Mouse (Mus musculus): ENCODE data around the gene Ccnd3. TPM values are rescaled to one million over a fixed set of nuclear protein-coding genes. Genes with fewer than 3 reads are reported as not detected.
A peak's percentile ranks its signal among the peaks of the same experiment; 100 is the strongest.

Gene Ccnd3
- polyA plus RNA-seq, 1 experiment from 2014 or later: 180 TPM

- H3K4me3 ChIP-seq (ENCODE audit: low read depth, low read length): no peak overlapping the region
- H3K4me1 ChIP-seq (replicated peaks; ENCODE audit: control insufficient read depth, insufficient read depth, low read length): peaks cover 7% of the 10 kb centered on the region; the same call in 1 of the 2 replicates
- ATAC-seq: no peak
- H3K4me2 ChIP-seq (replicated peaks; ENCODE audit: low read depth): peak overlapping the region; percentile 37; the same call in 1 of the 2 replicates
- 44% methylated on average over 34 of the region's 34 CpGs for WGBS
- no peaks in the 10 kb centered on the region for H3K27me3 ChIP-seq (replicated peaks; ENCODE audit: control insufficient read depth, insufficient read depth, low read length)
- H3K27ac ChIP-seq (ENCODE audit: low read depth, low read length): no peak overlapping the region
- H3K9me3 ChIP-seq (ENCODE audit: control insufficient read depth): no peaks in the 10 kb centered on the region
- peaks cover 34% of the 10 kb centered on the region; the same call in 1 of the 2 replicates for H3K36me3 ChIP-seq (ENCODE audit: control insufficient read depth, insufficient read depth)
- H3K9ac ChIP-seq (ENCODE audit: low read depth, low read length): no peak overlapping the region
- peak; percentile 19; the same call in 1 of the 2 replicates for TF ChIP-seq CTCF (IDR thresholded peaks at IDR 0.05; ENCODE audit: low read depth)
These were observed 36.4 kb upstream of the Ccnd3 start for GRCm38 (mm10) chr17:47468466-47468865.

DNA sequence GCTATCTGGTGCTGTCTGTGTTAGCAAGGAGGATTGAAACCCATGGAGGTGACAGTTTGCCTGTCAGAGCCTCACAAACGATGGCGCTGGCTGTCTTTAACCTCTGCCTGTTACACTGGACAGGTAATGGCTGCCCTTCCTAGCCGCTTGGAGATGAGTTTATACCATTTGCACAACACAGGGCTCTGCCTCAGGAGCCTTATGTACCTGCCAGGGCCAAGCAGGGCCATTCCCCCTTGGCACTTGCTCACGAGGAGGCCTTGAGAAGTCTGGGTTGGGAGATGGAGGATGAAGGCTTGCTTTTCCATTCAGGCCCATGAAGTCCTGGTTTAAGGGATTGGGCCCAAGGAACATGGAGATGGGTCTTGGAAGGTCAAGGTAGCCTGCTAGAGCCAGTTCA is 35.2 kb upstream of the Ccnd3 start:
- Histone ChIP-seq H3K4me2 (replicated peaks; ENCODE audit: low read depth) (no peak overlapping the region), H3K27me3 (replicated peaks; ENCODE audit: control insufficient read depth, insufficient read depth, low read length) (no peaks in the 10 kb centered on the region), H3K9me3 (ENCODE audit: control insufficient read depth) (no peaks in the 10 kb centered on the region), H3K9ac (ENCODE audit: low read depth, low read length) (no peak overlapping the region), H3K36me3 (ENCODE audit: control insufficient read depth, insufficient read depth) (peaks cover 34% of the 10 kb centered on the region; the same call in 1 of the 2 replicates), H3K4me3 (ENCODE audit: low read depth, low read length) (no peak overlapping the region), H3K27ac (ENCODE audit: low read depth, low read length) (no peak overlapping the region), H3K4me1 (replicated peaks; ENCODE audit: control insufficient read depth, insufficient read depth, low read length) (0 out of 2 replicates have a peak, but pooled peaks cover 7% of the 10 kb centered on the region)
- 90% methylated on average over 4 of the region's 4 CpGs for WGBS
- no peak for ATAC-seq
- TF ChIP-seq CTCF (IDR thresholded peaks at IDR 0.05; ENCODE audit: low read depth): no peak

GRCm38 (mm10) chr17:47470121-47470520 is 34.7 kb upstream of the Ccnd3 start:
- H3K9me3 ChIP-seq (ENCODE audit: control insufficient read depth): no peaks in the 10 kb centered on the region
- peaks cover 34% of the 10 kb centered on the region; the same call in 1 of the 2 replicates for H3K36me3 ChIP-seq (ENCODE audit: control insufficient read depth, insufficient read depth)
- no peak overlapping the region for H3K27ac ChIP-seq (ENCODE audit: low read depth, low read length)
- 76% methylated on average over 4 of the region's 4 CpGs for WGBS
- no peak overlapping the region for H3K9ac ChIP-seq (ENCODE audit: low read depth, low read length)
- H3K4me2 ChIP-seq (replicated peaks; ENCODE audit: low read depth): no peak overlapping the region
- no peaks in the 10 kb centered on the region for H3K27me3 ChIP-seq (replicated peaks; ENCODE audit: control insufficient read depth, insufficient read depth, low read length)
- no peak for ATAC-seq
- 0 out of 2 replicates have a peak, but pooled peaks cover 6% of the 10 kb centered on the region for H3K4me1 ChIP-seq (replicated peaks; ENCODE audit: control insufficient read depth, insufficient read depth, low read length)
- no peak overlapping the region for H3K4me3 ChIP-seq (ENCODE audit: low read depth, low read length)
- TF ChIP-seq CTCF (IDR thresholded peaks at IDR 0.05; ENCODE audit: low read depth): no peak

DNA sequence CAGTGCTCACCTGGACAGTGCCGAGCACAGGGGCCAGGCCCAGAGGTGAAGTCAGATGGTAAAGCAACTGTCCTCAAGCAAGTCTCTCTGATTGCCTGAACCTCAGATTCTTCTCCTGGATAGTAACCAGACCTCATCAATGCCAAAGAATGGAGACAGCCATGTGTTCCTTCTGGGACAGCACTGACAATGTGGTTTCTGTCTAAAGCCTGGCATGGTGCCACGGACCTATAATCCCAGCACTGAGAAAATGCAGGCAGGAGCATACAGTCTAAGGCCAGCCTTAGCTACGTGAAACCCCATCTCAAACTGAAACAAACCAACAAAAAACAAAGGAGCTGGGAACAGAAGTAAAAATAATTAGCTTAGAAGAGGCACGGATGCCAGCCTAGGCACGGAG is 34.2 kb upstream of the Ccnd3 start:
- TF ChIP-seq CTCF (IDR thresholded peaks at IDR 0.05; ENCODE audit: low read depth): no peak
- Histone ChIP-seq H3K4me3 (ENCODE audit: low read depth, low read length) (no peak overlapping the region), H3K27ac (ENCODE audit: low read depth, low read length) (no peak overlapping the region), H3K9ac (ENCODE audit: low read depth, low read length) (no peak overlapping the region), H3K36me3 (ENCODE audit: control insufficient read depth, insufficient read depth) (peaks cover 34% of the 10 kb centered on the region; the same call in 1 of the 2 replicates), H3K9me3 (ENCODE audit: control insufficient read depth) (no peaks in the 10 kb centered on the region), H3K4me1 (replicated peaks; ENCODE audit: control insufficient read depth, insufficient read depth, low read length) (0 out of 2 replicates have a peak, but pooled peaks cover 5% of the 10 kb centered on the region), H3K4me2 (replicated peaks; ENCODE audit: low read depth) (no peak overlapping the region), H3K27me3 (replicated peaks; ENCODE audit: control insufficient read depth, insufficient read depth, low read length) (no peaks in the 10 kb centered on the region)
- no peak for ATAC-seq
- WGBS: 61% methylated on average over 5 of the region's 5 CpGs

GRCm38 (mm10) chr17:47472435-47473350 is 32.2 kb upstream of the Ccnd3 start:
- no peak for ATAC-seq
- no peak overlapping the region for H3K4me3 ChIP-seq (ENCODE audit: low read depth, low read length)
- no peak overlapping the region for H3K4me2 ChIP-seq (replicated peaks; ENCODE audit: low read depth)
- H3K36me3 ChIP-seq (ENCODE audit: control insufficient read depth, insufficient read depth): peaks cover 27% of the 10 kb centered on the region; the same call in 1 of the 2 replicates
- no peak for TF ChIP-seq CTCF (IDR thresholded peaks at IDR 0.05; ENCODE audit: low read depth)
- H3K27me3 ChIP-seq (replicated peaks; ENCODE audit: control insufficient read depth, insufficient read depth, low read length): no peaks in the 10 kb centered on the region
- H3K4me1 ChIP-seq (replicated peaks; ENCODE audit: control insufficient read depth, insufficient read depth, low read length): 0 out of 2 replicates have a peak, but pooled peaks cover 5% of the 10 kb centered on the region
- no peak overlapping the region; the same call in 1 of the 2 replicates for H3K9ac ChIP-seq (ENCODE audit: low read depth, low read length)
- no peaks in the 10 kb centered on the region for H3K9me3 ChIP-seq (ENCODE audit: control insufficient read depth)
- WGBS: 30% methylated on average over 15 of the region's 15 CpGs
- H3K27ac ChIP-seq (ENCODE audit: low read depth, low read length): no peak overlapping the region

DNA sequence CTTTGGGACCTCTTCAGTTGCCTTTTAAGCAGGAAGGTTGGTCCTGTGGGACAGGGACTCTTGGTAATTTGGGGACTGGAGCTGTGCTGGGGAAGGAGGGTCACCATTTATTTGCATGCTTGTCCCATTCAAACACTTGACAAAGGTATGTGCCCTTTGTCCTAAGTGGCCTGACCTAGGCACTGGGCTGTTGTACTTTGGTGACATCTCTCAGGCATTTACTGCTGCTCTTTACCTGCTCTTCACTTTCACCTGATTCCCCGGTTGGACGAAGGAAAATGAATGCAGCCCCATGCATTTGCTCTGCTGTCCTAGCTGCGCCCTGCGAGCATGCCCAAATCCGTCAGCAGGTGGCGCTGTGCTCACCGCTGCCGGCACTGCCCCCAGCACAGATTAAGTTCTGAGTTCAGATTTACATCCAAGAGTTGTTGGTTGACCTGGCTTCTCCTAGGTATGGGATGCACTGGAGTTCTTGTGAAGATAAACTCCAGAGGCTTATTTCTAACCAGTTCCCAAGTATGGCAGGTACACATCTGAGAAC is 31.3 kb upstream of the Ccnd3 start:
- TF ChIP-seq CTCF (IDR thresholded peaks at IDR 0.05; ENCODE audit: low read depth): peak; percentile 89
- Histone ChIP-seq H3K4me2 (replicated peaks; ENCODE audit: low read depth) (no peak overlapping the region), H3K36me3 (ENCODE audit: control insufficient read depth, insufficient read depth) (peaks cover 19% of the 10 kb centered on the region; the same call in 1 of the 2 replicates), H3K9me3 (ENCODE audit: control insufficient read depth) (no peaks in the 10 kb centered on the region), H3K4me3 (ENCODE audit: low read depth, low read length) (no peak overlapping the region), H3K27me3 (replicated peaks; ENCODE audit: control insufficient read depth, insufficient read depth, low read length) (no peaks in the 10 kb centered on the region), H3K9ac (ENCODE audit: low read depth, low read length) (no peak overlapping the region; the same call in 1 of the 2 replicates), H3K4me1 (replicated peaks; ENCODE audit: control insufficient read depth, insufficient read depth, low read length) (0 out of 2 replicates have a peak, but pooled peaks cover 5% of the 10 kb centered on the region), H3K27ac (ENCODE audit: low read depth, low read length) (peak overlapping the region; percentile 41; the same call in 1 of the 2 replicates)
- 13% methylated on average over 8 of the region's 8 CpGs for WGBS
- 0 out of 2 replicates have a peak, but pooled peaks have one; percentile 7 for ATAC-seq
